Mouse (Mus musculus) limb, embryonic 11.5 days (tissue): Measurements from ENCODE around the gene Ptprn2. TPM values are rescaled to one million over a fixed set of nuclear protein-coding genes. Genes with fewer than 3 reads are reported as not detected.
A peak's percentile ranks its signal among the peaks of the same experiment; 100 is the strongest.

ENCODE experiments used
- ATAC-seq: fragments of 200-750 bp; cut with Nextera tagmentation; 2 replicates; pipeline ENCODE4 v1.8.0; 2017; ENCODE audit warnings: low read depth; ENCODE audit not compliant: insufficient number of reproducible peaks, low FRiP score, low TSS enrichment
- DNase-seq: peaks from one replicate; pipeline ENCODE4 v3.0.0-alpha.2; 2015; ENCODE audit warnings: low spot score
- H3K27ac ChIP-seq: fragments of 300-500 bp; sonication (generic); replicated peaks from 2 replicates; pipeline ENCODE4 v1.5.1; 2014; ENCODE audit warnings: low read depth, mild to moderate bottlenecking, low read length
- H3K27me3 ChIP-seq: fragments of 300-500 bp; sonication (generic); 2 replicates; pipeline ENCODE4 v1.6.1; 2014; ENCODE audit warnings: mild to moderate bottlenecking, low read length, mixed read lengths; ENCODE audit not compliant: control insufficient read depth, insufficient read depth
- H3K36me3 ChIP-seq: fragments of 300-500 bp; sonication (generic); 2 replicates; pipeline ENCODE4 v1.6.1; 2014; ENCODE audit warnings: mild to moderate bottlenecking, low read length, moderate library complexity, mixed read lengths; ENCODE audit not compliant: control insufficient read depth, insufficient read depth
- H3K4me1 ChIP-seq: fragments of 300-500 bp; sonication (generic); 2 replicates; pipeline ENCODE4 v1.6.1; 2014; ENCODE audit warnings: low read length, mixed read lengths; ENCODE audit not compliant: control insufficient read depth, insufficient read depth
- H3K4me2 ChIP-seq: fragments of 300-500 bp; sonication (generic); 2 replicates; pipeline ENCODE4 v1.6.1; 2014; ENCODE audit warnings: low read depth, mild to moderate bottlenecking, moderate library complexity; ENCODE audit not compliant: severe bottlenecking
- H3K4me3 ChIP-seq: fragments of 300-500 bp; sonication (generic); 2 replicates; pipeline ENCODE4 v1.5.1; 2014; ENCODE audit warnings: low read depth, low read length
- H3K9ac ChIP-seq: fragments of 300-500 bp; sonication (generic); 2 replicates; pipeline ENCODE4 v1.6.1; 2014; ENCODE audit warnings: mild to moderate bottlenecking, low read length
- H3K9me3 ChIP-seq: fragments of 300-500 bp; sonication (generic); 2 replicates; pipeline ENCODE4 v1.6.1; 2016; ENCODE audit warnings: low read length; ENCODE audit not compliant: control insufficient read depth
- WGBS: fragments of 180-500 bp; shearing (Covaris S2); extraction: QIAGEN DNeasy Blood & Tissue Kit; methylation state at CpG from one replicate; pipeline ENCODE4 v1.1.7; 2014; 5-methylcytosine and 5-hydroxymethylcytosine counted together
- polyA plus RNA-seq: library from polyadenylated mRNA; unstranded; fragments of >200 nt; fragmentation: Nextera tagmentation; extraction: Ambion mirVana; gene quantifications from 2 replicates; pipeline ENCODE4 v1.2.1, GENCODE M21; 2014

Ptprn2 gene
- polyA plus RNA-seq, 1 experiment from 2014 or later, result not detected

GRCm38 (mm10) chr12:117250465-117250864 lies 764.9 kb downstream of the Ptprn2 start:
- peak overlapping the region; percentile 39; the same call in 1 of the 2 replicates for H3K27ac ChIP-seq
- ATAC-seq, result peak; percentile 37; the same call in 1 of the 2 replicates

DNA sequence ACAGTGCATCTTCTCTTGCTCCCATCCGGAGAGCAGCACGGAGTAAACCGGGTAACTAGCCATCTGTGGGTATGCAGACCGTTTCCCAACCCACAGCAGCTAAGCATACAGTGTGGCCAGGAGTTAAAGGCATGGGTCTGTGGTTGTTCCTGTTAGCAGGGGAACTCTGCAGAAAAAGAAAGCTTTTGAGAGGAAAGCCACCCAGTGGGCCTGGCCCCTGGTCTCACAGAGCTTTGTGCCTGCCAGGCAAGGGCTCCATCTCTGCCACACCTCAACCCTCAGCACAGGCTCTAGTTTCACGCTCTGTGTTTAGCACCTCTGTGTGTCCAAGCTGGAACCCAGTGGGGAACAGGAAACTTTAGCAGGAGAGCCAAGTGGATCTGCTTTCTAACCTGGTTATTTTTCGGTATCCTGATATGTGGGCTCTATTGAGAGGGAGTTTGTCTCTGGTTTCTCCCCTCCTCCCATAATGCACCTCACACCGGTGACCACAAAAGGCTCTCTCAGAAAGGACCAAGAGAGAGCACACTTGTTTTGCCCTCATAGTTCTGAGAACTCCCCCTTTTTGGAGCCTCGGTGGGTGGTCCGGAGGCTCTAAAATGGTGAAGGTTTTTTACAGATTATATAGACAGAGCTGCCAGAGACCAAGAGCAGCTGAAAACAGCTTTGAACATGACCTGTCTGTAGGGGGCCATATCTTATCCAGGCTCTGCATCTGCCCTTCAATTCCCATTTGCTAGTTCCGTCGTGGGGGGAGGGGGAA lies 766.3 kb downstream of the Ptprn2 start:
- 20% methylated on average over 11 of the region's 11 CpGs for WGBS
- Histone ChIP-seq H3K4me1 (peaks cover 16% of the 10 kb centered on the region), H3K9me3 (no peaks in the 10 kb centered on the region), H3K27me3 (no peaks in the 10 kb centered on the region), H3K36me3 (no peaks in the 10 kb centered on the region), H3K9ac (no peak overlapping the region), H3K27ac (peak overlapping the region; percentile 31; the same call in 1 of the 2 replicates), H3K4me2 (no peak overlapping the region), H3K4me3 (no peak overlapping the region)
- DNase-seq (no peak), ATAC-seq (peak; percentile 53)

More at GRCm38 (mm10) chr12:117250465-117250864, 764.9 kb downstream of the Ptprn2 start:
- H3K36me3 ChIP-seq, result no peaks in the 10 kb centered on the region
- H3K9ac ChIP-seq, result no peak overlapping the region
- no peaks in the 10 kb centered on the region for H3K9me3 ChIP-seq
- H3K4me2 ChIP-seq, result 0 out of 2 replicates have a peak overlapping the region, but pooled peaks have one; percentile 8
- peaks cover 16% of the 10 kb centered on the region for H3K4me1 ChIP-seq
- peak; percentile 47 for DNase-seq
- whole genome bisulfite sequencing, result 3% methylated on average over 6 of the region's 6 CpGs
- H3K4me3 ChIP-seq, result no peak overlapping the region
- H3K27me3 ChIP-seq, result no peaks in the 10 kb centered on the region

DNA sequence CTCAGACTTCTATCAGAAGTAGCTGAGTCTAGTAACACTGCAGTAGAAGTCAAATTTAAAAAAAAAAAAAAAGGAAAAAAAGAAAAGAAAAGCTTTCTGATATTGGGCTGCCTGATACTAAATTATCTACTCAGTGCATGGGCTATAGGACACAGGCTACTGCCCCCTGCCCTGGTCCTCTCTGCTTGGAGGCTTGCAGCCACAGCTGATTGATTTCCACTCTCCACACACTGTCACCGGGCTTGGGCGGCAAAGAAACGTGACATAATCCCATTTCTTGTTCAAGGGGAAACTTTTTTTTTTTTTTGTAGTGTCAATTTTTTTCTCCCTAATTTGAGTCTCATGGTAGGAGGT lies 766.9 kb downstream of the Ptprn2 start:
- H3K4me1 ChIP-seq, result peaks cover 21% of the 10 kb centered on the region
- H3K27ac ChIP-seq, result no peak overlapping the region
- H3K9me3 ChIP-seq, result no peaks in the 10 kb centered on the region
- H3K27me3 ChIP-seq, result no peaks in the 10 kb centered on the region
- no peak for DNase-seq
- H3K4me3 ChIP-seq, result no peak overlapping the region
- no peak overlapping the region for H3K9ac ChIP-seq
- H3K36me3 ChIP-seq, result no peaks in the 10 kb centered on the region
- WGBS, result 51% methylated on average over 3 of the region's 3 CpGs
- H3K4me2 ChIP-seq, result no peak overlapping the region
- no peak for ATAC-seq

GRCm38 (mm10) chr12:117254356-117254755 lies 768.8 kb downstream of the Ptprn2 start:
- no peak for DNase-seq
- Histone ChIP-seq H3K4me1 (peaks cover 24% of the 10 kb centered on the region), H3K4me2 (no peak overlapping the region), H3K9ac (no peak overlapping the region), H3K4me3 (no peak overlapping the region), H3K27ac (no peak overlapping the region), H3K36me3 (no peaks in the 10 kb centered on the region), H3K27me3 (no peaks in the 10 kb centered on the region), H3K9me3 (no peaks in the 10 kb centered on the region)
- 79% methylated on average over 9 of the region's 9 CpGs for WGBS
- ATAC-seq, result no peak

GRCm38 (mm10) chr12:117255325-117255724 lies 769.8 kb downstream of the Ptprn2 start:
- no peaks in the 10 kb centered on the region for H3K36me3 ChIP-seq
- peaks cover 21% of the 10 kb centered on the region for H3K4me1 ChIP-seq
- ATAC-seq, result no peak
- WGBS, result 55% methylated on average over 6 of the region's 6 CpGs
- H3K4me3 ChIP-seq, result no peak overlapping the region
- H3K9me3 ChIP-seq, result no peaks in the 10 kb centered on the region
- H3K4me2 ChIP-seq, result no peak overlapping the region
- DNase-seq, result no peak
- no peaks in the 10 kb centered on the region for H3K27me3 ChIP-seq
- H3K27ac ChIP-seq, result no peak overlapping the region
- no peak overlapping the region for H3K9ac ChIP-seq

DNA sequence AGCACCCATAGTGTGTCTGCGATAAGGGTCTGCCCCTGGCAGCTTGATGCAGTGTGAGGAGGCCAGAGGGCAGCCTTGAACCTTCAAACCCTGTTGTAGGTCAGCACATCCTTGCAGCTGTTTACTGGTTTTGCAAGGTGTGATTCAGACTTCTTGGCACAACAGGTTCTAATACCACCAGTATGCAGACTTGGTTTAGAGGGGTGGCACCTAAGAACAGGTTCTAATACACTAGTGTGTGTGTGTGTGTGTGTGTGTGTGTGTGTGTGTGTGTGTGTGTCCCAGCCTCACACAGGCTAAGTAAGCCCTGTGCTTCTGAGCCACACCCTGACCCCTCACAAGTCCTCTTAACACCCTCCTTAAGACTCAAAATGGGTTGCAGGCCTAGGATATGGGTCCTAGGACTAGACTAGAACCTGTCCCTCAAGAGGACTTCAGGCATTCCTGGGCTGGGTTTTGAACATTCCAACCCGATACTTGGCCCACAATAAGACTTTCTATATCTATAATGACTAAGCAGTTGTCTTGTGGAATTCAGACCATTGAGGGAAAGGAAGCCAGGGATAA lies 770.3 kb downstream of the Ptprn2 start:
- H3K9me3 ChIP-seq, result no peaks in the 10 kb centered on the region
- H3K27ac ChIP-seq, result no peak overlapping the region
- DNase-seq (no peak), ATAC-seq (no peak)
- WGBS, result 89% methylated on average over 2 of the region's 2 CpGs
- H3K4me3 ChIP-seq, result no peak overlapping the region
- H3K4me2 ChIP-seq, result no peak overlapping the region
- no peak overlapping the region for H3K9ac ChIP-seq
- no peaks in the 10 kb centered on the region for H3K36me3 ChIP-seq
- peaks cover 16% of the 10 kb centered on the region for H3K4me1 ChIP-seq
- no peaks in the 10 kb centered on the region for H3K27me3 ChIP-seq

GRCm38 (mm10) chr12:117256849-117257204 lies 771.3 kb downstream of the Ptprn2 start:
- DNase-seq, result no peak
- ATAC-seq, result no peak
- Histone ChIP-seq H3K9ac (no peak overlapping the region), H3K4me2 (no peak overlapping the region), H3K4me3 (no peak overlapping the region), H3K36me3 (no peaks in the 10 kb centered on the region), H3K27ac (0 out of 2 replicates have a peak overlapping the region, but pooled peaks have one; percentile 21), H3K27me3 (no peaks in the 10 kb centered on the region), H3K4me1 (peaks cover 8% of the 10 kb centered on the region), H3K9me3 (no peaks in the 10 kb centered on the region)
- 73% methylated on average over 5 of the region's 5 CpGs for WGBS

GRCm38 (mm10) chr12:117257205-117257920 lies 771.8 kb downstream of the Ptprn2 start:
- H3K27me3 ChIP-seq, result no peaks in the 10 kb centered on the region
- no peak overlapping the region for H3K4me2 ChIP-seq
- 0 out of 2 replicates have a peak, but pooled peaks have one; percentile 20 for ATAC-seq
- H3K36me3 ChIP-seq, result no peaks in the 10 kb centered on the region
- no peaks in the 10 kb centered on the region for H3K9me3 ChIP-seq
- H3K4me1 ChIP-seq, result peaks cover 8% of the 10 kb centered on the region
- peak; percentile 67 for DNase-seq
- H3K9ac ChIP-seq, result peak overlapping the region; percentile 49; the same call in 1 of the 2 replicates
- H3K4me3 ChIP-seq, result no peak overlapping the region
- H3K27ac ChIP-seq, result no peak overlapping the region
- WGBS, result 26% methylated on average over 20 of the region's 20 CpGs
